Mouse (Mus musculus) WW6 (cell line): ENCODE measurements around the gene Cadps.

Experiments
- DNase-seq: peaks from one replicate; pipeline ENCODE4 v3.0.0-alpha.2; 2013; ENCODE audit warnings: low read depth, low spot score

Gene Cadps

DNA sequence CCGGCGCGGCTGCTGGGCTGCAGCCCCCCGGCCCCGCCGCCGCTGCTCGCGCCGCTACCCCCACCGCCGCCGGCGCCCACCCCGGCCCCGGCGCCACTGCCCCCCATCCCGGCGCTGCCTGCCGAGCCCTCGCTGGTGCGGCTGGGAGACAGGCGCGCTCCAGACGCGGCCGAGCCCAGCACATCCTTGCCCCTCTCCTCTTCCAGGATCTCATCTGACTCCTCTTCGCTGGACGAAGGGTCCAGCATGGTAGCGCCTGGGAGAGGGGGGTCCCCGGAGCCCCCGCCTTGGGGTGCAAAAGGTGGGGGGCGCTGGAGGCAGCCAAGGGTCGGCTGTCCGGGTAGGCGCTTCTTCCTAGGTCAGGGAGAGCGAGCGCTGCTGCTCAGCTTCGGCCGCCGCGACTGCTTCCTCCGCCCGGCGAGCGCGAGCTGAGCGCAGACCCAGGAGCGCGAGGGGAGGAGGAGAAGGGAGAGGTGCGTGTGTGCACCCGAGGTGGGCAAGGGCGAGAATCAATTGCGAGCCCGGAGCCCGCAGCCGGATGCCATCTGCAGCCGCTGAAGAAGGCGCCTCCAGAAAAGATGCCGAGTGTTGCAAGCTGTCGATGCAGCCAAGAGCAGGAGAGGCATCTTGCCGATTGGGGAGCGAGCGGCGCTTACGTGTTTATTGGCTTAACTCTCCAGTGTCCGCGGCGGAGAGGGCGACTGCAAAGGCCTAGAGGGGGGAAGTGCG lies at the start of gene Cadps:
TSS of gene Cadps (minus strand) at position 589 of the 729 bp plus-strand sequence.
- DNase-seq = no peak

DNA sequence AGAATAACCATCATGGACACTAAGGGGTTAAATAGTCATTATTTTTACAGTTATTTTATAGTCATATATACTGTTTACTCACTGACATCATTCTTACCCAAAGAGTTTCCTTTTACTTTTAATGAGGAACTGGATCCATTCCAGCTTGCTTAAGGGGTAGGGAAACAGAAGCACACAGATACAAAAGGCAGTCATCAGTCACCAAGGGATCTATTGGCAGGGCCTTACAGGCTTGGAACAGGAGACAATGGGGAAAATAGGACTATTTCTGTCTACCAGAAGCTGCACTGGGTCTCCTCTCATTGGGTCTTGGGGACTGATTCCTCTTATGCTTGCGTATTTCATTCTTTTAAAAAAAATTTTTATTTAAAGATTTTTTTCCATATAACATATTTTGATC lies 46.7 kb upstream of the Cadps start:
- DNase-seq = no peak

DNA sequence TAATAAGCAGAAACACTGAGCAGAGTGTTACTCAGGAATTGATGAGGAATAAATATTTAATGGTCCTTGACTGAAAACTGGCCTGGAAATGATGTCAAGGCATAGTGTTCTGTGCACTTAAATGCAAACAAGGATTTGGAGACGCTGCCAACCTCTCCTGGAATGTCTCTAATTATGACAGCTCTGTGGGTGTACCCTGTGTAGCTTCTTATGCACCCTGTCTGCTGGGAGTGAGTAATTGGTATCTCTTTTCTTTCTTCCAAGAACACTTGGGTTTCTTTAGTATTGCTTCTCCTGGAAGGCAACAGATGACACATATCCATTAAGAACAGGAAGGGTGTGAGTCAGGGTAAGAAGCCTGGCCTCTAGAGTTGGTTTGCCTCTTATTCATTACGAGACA lies 42.4 kb upstream of the Cadps start:
- DNase-seq = no peak

DNA sequence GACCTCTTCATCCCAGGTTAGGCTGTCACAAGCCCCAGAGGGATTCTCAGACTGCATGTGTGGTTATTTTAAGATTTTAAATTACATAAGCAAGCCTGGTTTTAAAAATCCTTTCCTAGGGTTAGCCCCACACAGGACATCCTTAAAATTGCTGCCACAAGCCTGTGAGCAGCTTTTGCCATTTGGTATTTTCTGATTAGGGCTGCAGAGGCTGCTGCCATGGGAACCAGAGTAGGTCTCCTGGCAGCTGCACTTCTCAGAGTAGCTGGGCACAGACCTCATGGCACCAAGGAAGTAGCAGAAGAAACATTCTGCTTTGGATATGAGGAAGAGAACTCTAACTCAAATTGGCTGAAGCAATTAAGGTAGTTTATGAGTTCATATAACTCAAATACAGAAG lies 21.0 kb upstream of the Cadps start:
- no peak for DNase-seq

DNA sequence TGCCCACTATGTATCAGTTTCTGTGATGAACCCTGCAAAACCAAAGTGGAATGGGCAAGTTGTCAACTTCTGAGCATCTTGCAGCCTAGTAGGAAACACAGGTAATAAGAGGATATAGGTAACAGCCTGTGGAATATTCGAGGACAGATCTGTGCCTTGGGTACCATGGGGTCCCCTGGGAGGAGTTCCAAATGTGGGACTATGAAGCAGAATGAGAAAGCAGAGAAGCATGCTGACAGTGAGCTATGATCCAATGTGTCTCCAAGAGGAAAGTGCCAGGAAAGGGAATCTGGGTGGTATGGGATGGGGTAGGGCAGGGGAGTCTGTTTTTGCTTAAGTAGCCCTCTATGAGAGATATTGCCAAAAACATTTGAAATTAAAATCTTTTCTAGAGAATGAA lies 16.6 kb upstream of the Cadps start:
- no peak for DNase-seq

DNA sequence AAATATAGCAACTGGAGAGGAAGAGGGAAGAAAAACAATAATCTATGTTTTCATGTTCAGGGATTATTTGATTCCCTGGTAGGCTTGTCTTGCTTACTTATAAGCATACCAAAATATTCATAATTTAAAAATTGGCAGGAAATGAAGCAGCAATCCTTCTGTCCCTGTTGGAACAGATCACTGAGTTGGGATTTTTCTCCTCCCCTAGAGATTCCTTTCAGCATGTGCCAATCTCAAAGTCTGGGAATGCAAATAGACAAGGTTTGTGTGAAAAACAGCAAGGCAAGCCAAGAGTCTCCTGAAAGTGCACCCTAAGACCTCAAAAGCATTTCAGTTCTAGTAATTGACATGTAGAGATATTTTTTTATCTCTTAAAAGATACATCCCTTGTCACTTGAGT lies 16.1 kb upstream of the Cadps start:
- no peak for DNase-seq

DNA sequence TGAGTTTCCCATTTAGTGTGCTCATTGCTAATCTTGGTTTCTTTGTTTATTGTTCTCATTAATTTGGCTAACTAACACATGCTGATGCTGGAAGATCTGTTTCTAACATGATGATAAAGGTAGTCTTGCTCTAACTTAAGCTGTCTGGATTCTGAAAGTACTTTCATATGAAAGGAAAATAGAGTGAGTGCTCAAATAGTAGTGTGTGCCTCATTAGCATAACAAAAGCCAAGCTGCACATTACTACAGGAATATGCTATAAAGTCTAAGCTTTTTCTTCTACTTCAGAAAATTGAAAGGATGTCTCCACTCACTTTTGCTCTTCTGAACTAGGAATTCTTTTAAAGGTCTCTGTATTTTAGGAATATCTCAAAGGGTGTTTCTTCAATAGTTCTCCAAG lies 15.4 kb upstream of the Cadps start:
- no peak for DNase-seq

DNA sequence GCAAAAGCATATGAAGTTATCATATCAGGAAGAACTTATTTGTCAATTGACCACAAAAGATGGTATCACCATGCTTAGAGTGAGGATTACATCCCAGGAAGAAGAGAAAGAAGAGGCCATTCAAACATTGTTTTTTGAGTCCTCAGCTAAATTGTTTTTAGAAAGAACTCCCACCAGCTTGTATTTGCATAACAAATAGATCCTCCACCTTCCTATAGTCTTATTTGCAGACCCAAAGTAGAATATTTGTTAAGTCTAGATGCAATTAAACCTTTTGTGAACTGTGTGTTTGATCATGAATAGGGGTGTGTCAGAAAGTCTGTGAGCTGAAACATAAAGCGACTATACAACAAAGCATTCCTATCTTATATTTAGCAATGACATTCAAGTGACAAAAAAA lies 15.0 kb upstream of the Cadps start:
- no peak for DNase-seq

DNA sequence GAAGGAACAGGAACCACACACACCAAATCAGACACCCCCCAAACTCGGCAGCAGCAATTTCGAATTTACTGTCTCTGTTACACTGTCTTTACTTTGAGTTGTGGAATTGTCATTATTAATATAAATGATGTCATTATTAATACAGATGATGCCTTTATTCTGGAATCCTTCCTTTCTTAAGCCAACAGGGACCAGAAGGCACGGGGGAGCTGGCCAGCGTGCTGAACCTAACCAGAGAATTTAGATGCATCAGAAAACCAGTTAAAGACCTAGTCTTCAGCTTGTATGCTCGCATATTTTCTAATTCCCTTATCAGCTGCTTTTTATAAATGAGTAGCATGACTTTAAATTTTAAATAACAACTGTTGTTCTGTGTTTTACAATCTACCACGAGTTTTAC lies 902 bp upstream of the Cadps start:
- DNase-seq = no peak

DNA sequence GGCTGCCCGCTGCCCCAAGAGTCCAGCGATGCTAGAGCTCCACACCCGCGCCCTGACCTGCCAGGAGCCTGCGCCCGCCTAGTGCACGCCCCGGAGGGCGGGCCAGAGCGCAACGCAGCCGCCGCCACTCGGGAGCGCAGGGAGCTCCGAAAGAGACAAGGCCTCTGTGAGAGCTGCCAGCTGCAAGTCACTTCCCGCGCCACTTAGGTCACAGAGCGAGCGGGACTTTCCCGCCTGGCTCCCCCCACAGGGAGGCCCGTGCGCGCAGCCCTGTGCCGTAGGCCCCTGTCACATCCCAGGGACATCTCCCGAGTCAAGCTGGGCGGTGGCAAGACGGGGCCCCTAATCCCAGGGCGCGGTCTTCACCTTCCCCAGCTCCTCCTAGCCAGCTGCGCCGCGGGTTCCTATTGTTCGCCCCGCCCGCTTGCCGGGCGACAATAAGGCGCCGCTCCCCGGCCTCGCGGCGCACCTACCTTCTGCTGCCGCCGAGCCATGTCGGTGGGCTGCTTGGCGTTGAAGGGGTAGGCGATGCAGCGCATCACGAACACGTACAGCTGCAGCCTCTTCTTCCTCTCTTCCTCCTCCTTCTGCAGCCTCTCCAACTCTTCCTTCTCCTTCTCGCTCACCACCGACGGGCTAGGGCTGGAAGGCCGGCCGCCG lies 918 bp downstream of the Cadps start:
- no peak for DNase-seq

DNA sequence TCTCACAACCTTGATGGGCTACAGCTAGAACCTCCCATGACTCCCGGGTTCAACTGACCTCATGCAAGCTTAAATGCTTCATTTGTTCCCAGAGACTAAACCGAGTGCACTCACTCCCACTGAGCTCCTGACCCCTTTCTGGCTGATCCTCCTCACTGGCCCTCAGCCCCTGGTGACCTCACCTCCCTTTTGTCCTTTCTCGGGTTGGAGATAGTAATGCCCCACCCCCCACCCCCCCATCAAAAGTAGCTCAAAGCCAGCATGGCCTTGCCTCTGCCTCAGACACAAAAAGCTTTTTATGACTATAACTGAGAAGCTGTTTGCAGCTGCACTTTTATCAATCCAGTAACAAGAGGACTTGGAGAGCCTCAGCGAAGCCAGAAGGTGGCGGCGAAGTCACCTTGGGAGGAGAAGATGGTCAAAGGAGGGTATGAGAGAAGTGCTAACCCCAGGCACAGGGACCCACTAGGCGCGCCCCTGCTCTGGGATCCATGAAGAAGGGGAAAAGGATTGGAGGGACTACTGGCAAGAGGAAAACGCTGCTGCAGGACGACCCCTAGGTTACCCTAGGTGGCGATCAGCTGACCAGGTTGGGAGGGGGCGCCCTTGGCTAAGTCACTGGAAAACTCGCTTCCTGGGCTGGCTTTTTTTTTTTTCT lies 1.6 kb downstream of the Cadps start:
- no peak for DNase-seq

DNA sequence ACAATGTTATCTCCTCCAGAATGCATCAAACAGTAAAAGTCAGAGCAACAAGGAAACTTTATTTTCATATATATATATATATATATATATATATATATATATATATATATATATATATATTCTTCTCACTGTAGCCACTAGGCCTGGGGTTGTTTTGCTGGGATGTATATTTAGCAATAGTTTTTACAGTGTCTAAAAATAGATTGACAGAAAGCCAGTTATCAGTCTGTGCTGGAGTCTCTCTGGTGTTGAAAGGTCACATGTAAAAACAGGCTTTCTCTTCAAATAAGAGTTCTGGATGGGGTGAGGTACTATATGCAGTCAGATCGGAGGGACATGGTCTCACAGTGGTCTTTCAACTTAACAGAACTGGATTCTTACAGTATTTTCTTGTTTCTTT lies 2.7 kb downstream of the Cadps start:
- DNase-seq = no peak

DNA sequence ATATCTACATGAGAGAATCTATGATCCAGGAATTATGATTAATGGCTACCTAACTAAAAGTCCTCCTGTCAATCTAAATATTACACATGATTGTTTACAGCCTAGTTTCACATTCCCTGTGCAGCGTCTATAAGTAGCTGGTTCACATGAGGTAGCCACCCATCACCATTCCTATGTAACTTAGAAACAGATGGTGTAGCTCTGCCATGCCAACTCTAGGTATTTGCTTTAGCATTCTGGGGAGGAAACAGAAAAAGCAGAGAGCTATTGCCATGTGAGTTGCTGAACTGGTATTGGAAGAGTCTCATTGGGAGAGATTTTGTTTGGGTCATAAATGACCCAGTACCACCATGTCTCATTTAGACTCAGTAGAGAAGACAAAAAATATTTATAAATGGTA lies 4.4 kb downstream of the Cadps start:
- no peak for DNase-seq

DNA sequence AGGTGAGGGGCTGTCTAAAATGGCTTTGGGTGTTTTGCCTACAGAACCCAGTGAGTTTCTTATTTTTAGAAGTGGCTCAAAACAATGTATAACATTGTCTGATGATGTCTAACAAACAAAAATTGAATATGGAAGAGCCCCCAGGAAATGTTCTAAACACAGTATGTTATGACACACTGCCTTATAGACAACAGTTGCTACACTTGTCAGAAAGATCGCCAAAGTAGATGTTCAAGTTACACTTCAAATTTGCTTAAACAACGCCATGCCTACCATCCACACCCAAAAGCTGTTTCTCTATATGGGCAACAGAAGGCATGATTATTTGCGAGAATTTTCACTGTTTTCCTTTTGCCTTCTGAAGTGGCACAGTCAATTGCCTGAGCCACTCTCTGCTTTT lies 10.8 kb downstream of the Cadps start:
- no peak for DNase-seq

DNA sequence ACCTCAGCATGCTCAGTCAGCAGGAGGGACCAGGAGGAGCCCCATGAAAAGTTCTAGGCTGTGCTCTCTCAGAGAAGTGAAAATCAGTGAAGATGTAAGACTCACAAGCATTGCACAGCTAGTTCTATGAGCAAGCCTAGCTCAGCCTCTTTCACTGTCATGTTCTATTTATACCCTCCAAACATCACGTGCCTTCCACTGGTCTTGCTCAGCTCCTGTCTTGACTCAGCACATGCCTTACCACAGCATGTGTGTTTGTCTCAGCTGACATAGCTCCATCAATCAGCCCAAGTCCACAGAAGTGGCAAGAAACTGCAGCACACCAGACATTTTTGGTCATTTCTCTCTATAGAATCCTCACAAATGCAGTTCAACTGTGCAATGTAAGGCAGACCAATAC lies 19.9 kb downstream of the Cadps start:
- no peak for DNase-seq

DNA sequence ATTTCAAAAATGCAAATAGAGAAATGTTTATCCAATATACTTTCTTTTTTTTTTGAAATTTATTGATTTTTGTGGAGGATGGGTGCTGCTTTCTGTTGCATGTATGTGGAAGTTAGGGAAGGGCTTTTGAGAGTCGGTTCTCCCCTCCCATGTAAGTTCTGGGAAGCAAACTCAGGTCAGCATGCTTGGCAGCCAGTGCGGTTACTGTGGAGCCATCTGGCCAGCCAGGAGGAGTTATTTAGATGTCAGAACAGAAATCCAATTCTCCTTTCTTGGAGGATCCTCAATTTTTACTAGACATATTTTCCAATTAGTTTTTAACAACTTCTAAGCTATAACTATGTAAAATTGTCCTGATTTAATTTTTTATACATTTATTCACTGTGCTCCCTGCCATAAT lies 21.8 kb downstream of the Cadps start:
- DNase-seq = no peak

DNA sequence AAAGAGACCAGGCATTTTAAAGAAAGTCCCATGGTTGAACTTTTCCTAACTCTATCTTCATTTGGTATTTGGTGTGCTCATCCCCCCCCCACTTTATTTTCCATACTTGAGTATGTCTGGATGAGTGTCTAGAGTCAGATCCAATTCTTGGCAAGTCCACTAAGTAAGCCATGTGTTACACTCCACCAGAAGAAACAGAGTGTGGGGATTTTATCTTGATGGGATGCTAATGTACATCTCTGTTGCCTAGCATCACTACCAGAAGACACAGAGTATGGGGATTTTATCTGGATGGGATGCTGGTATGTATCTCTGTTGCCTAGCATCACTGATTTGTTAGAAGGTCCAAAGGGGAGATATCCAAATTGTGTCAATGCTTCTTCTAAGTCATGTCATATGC lies 24.0 kb downstream of the Cadps start:
- no peak for DNase-seq

DNA sequence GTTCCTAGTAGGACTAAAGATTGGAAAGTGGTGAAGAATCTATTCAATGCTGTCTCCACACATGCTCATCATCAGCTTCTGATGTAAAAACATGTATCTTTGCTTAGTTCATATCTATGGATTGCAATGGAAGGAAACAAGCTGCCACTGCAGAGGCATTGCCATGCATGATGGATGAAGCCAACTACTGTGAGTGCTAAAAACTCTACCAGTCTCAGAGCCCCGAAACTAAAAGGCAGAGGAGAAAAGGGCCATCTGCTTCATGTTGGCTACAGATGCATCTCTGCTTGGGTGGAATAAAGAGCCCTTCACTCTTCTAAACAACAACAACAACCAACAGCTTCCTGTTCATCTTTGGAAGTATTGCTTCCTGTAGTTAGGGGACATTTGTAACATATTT lies 38.6 kb downstream of the Cadps start:
- no peak for DNase-seq

DNA sequence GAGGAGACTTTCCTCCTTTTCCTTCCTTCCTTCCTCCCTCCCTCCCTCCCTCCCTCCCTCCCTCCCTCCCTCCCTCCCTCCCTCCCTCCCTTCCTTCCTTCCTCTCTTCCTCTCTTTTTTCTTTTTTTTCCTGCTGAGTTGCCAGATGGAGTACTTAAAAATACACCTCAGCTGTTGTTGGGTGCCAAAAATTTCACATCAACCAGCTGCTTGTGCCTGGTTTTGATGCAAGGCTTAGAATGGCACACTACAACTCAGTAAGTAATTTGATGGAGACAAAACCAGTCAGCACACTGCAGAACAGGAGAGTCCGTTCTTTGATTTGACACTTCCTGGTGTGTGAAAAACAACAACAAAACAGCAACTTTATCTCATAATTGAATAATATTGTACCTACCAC lies 42.9 kb downstream of the Cadps start:
- no peak for DNase-seq

DNA sequence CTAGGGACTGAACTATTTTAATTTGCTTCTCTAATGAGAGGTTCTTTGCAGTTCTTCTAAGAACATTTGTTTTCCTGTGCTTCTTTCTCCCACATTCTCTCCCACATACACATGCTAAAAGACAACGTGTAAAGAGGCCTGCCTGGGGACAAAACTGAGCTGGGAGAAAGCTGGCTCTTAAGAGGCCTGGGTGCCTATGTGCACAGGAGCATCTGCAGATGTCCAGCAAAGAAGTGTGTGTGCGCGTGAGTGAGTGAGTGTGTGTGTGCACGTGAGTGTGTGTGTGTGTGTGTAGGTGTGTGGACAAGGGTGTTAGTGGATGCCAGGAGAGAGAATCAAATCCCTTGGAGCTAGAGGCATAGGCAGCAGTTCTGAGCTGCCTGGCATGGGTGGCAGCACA lies 44.9 kb downstream of the Cadps start:
- DNase-seq = no peak

DNA sequence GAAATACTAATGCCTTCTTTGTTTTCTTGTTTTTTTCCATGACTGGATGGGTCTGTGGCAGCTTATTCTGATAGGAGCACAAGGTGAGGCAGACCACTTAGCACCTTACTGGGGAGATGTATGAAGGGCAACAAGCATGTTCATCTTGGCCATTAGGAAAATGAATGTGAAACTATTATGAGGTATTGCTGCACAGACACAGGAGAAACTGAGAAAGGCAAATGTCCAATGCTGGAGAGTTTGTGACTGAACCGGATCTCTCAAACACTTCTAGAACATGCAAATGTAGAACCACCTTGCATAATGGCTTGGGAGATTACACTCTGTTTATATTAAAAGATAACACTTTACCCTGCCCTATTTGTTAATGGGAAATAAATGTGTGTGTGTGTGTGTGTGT lies 54.0 kb downstream of the Cadps start:
- DNase-seq = no peak

DNA sequence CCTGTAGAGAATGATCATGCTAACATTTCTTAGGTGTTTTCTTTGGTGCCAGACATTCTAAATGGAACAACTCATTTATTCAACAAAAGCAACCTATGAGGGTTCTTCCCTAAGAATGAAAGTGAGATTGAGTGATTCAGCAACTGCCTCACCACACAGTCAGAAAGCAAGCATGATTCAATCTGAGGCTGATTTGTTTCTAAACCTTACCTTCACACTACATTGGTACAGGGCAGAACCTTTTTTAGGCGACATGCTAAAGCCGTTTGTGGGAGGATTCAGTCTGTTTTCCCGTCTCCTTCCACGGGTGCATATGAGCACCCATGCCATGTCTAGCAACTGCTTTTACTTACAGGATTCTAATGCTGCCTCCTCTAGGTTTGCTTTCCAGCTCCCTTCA lies 69.6 kb downstream of the Cadps start:
- DNase-seq = no peak

DNA sequence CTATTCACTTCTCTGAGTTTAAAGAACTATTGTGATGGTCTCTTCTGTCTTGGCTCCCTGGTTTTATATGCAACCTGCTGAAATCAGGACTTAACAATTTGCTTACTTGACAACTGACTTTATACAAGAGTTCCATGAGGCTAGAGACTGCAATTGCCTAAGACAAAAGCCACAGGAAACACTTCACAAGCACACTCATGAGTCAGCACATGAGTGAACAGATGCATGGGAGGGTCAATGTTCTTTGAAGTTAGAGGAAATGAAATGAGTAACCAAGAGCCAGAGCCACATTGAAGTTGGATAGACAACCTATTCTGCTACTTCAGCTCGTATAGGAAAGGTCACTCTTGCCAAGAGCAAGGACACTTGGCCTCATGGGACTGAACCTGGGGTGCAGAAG lies 71.1 kb downstream of the Cadps start:
- DNase-seq = no peak
